Mouse (Mus musculus): Measurements from ENCODE around the gene Acsf3. TPM values are rescaled to one million over a fixed set of nuclear protein-coding genes. Genes with fewer than 3 reads are reported as not detected.

The Acsf3 gene
- polyA plus RNA-seq, 1 experiment = 5.0 TPM

- Histone ChIP-seq H3K4me1 (ENCODE audit: control insufficient read depth, insufficient read depth, low read length) (peaks cover 5% of the 10 kb centered on the region), H3K27ac (ENCODE audit: control insufficient read depth, insufficient read depth, low read depth, low read length, poor library complexity) (no peak overlapping the region), H3K4me3 (replicated peaks; ENCODE audit: control insufficient read depth, low read depth, low read length) (no peak overlapping the region)
- WGBS = 89% methylated on average over 6 of the region's 6 CpGs
- TF ChIP-seq CTCF (IDR thresholded peaks at IDR 0.05; ENCODE audit: control insufficient read depth, insufficient read depth, low read length) = no peak
- TF ChIP-seq POLR2A (IDR thresholded peaks at IDR 0.05; ENCODE audit: borderline replicate concordance, control insufficient read depth, low read depth, low read length) = no peak
These were observed 37.4 kb upstream of the Acsf3 start for GRCm38 (mm10) chr8:122737886-122738285.

- H3K4me3 ChIP-seq (replicated peaks; ENCODE audit: control insufficient read depth, low read depth, low read length) = no peak overlapping the region
- peaks cover 4% of the 10 kb centered on the region for H3K4me1 ChIP-seq (ENCODE audit: control insufficient read depth, insufficient read depth, low read length)
- WGBS = 25% methylated on average over 11 of the region's 11 CpGs
- TF ChIP-seq POLR2A (IDR thresholded peaks at IDR 0.05; ENCODE audit: borderline replicate concordance, control insufficient read depth, low read depth, low read length) (no peak), CTCF (IDR thresholded peaks at IDR 0.05; ENCODE audit: control insufficient read depth, insufficient read depth, low read length) (no peak)
- H3K27ac ChIP-seq (ENCODE audit: control insufficient read depth, insufficient read depth, low read depth, low read length, poor library complexity) = no peak overlapping the region; the same call in 1 of the 2 replicates
These were observed 36.1 kb upstream of the Acsf3 start for GRCm38 (mm10) chr8:122739102-122739725.

- 83% methylated on average over 19 of the region's 19 CpGs for WGBS
These were observed 32.8 kb upstream of the Acsf3 start for GRCm38 (mm10) chr8:122742471-122742870.

GRCm38 (mm10) chr8:122745022-122745749, 30.1 kb upstream of the Acsf3 start:
- TF ChIP-seq CTCF (IDR thresholded peaks at IDR 0.05; ENCODE audit: control insufficient read depth, insufficient read depth, low read length) = no peak
- TF ChIP-seq POLR2A (IDR thresholded peaks at IDR 0.05; ENCODE audit: borderline replicate concordance, control insufficient read depth, low read depth, low read length) = no peak
- WGBS = 83% methylated on average over 17 of the region's 17 CpGs
- Histone ChIP-seq H3K4me3 (replicated peaks; ENCODE audit: control insufficient read depth, low read depth, low read length) (no peak overlapping the region), H3K27ac (ENCODE audit: control insufficient read depth, insufficient read depth, low read depth, low read length, poor library complexity) (no peak overlapping the region), H3K4me1 (ENCODE audit: control insufficient read depth, insufficient read depth, low read length) (no peaks in the 10 kb centered on the region)

More at GRCm38 (mm10) chr8:122742471-122742870, 32.8 kb upstream of the Acsf3 start:
- TF ChIP-seq CTCF (IDR thresholded peaks at IDR 0.05; ENCODE audit: control insufficient read depth, insufficient read depth, low read length) (no peak), POLR2A (IDR thresholded peaks at IDR 0.05; ENCODE audit: borderline replicate concordance, control insufficient read depth, low read depth, low read length) (no peak)
- H3K4me1 ChIP-seq (ENCODE audit: control insufficient read depth, insufficient read depth, low read length) = no peaks in the 10 kb centered on the region; the same call in 1 of the 2 replicates
- no peak overlapping the region for H3K27ac ChIP-seq (ENCODE audit: control insufficient read depth, insufficient read depth, low read depth, low read length, poor library complexity)
- H3K4me3 ChIP-seq (replicated peaks; ENCODE audit: control insufficient read depth, low read depth, low read length) = no peak overlapping the region

GRCm38 (mm10) chr8:122745750-122746275, 29.5 kb upstream of the Acsf3 start:
- Histone ChIP-seq H3K4me3 (replicated peaks; ENCODE audit: control insufficient read depth, low read depth, low read length) (no peak overlapping the region), H3K27ac (ENCODE audit: control insufficient read depth, insufficient read depth, low read depth, low read length, poor library complexity) (no peak overlapping the region), H3K4me1 (ENCODE audit: control insufficient read depth, insufficient read depth, low read length) (no peaks in the 10 kb centered on the region)
- TF ChIP-seq CTCF (IDR thresholded peaks at IDR 0.05; ENCODE audit: control insufficient read depth, insufficient read depth, low read length) (no peak), POLR2A (IDR thresholded peaks at IDR 0.05; ENCODE audit: borderline replicate concordance, control insufficient read depth, low read depth, low read length) (no peak)
- WGBS = 89% methylated on average over 16 of the region's 16 CpGs

- 69% methylated on average over 7 of the region's 7 CpGs for WGBS
- H3K27ac ChIP-seq (ENCODE audit: control insufficient read depth, insufficient read depth, low read depth, low read length, poor library complexity) = no peak overlapping the region
- TF ChIP-seq CTCF (IDR thresholded peaks at IDR 0.05; ENCODE audit: control insufficient read depth, insufficient read depth, low read length) (no peak), POLR2A (IDR thresholded peaks at IDR 0.05; ENCODE audit: borderline replicate concordance, control insufficient read depth, low read depth, low read length) (no peak)
- no peaks in the 10 kb centered on the region for H3K4me1 ChIP-seq (ENCODE audit: control insufficient read depth, insufficient read depth, low read length)
- H3K4me3 ChIP-seq (replicated peaks; ENCODE audit: control insufficient read depth, low read depth, low read length) = no peak overlapping the region
These were observed 28.8 kb upstream of the Acsf3 start for GRCm38 (mm10) chr8:122746439-122746838.

- no peak for TF ChIP-seq POLR2A (IDR thresholded peaks at IDR 0.05; ENCODE audit: borderline replicate concordance, control insufficient read depth, low read depth, low read length)
- no peak for TF ChIP-seq CTCF (IDR thresholded peaks at IDR 0.05; ENCODE audit: control insufficient read depth, insufficient read depth, low read length)
- H3K4me3 ChIP-seq (replicated peaks; ENCODE audit: control insufficient read depth, low read depth, low read length) = no peak overlapping the region
- H3K27ac ChIP-seq (ENCODE audit: control insufficient read depth, insufficient read depth, low read depth, low read length, poor library complexity) = no peak overlapping the region
- H3K4me1 ChIP-seq (ENCODE audit: control insufficient read depth, insufficient read depth, low read length) = no peaks in the 10 kb centered on the region
- 94% methylated on average over 1 of the region's 1 CpGs for WGBS
These were observed 27.5 kb upstream of the Acsf3 start for GRCm38 (mm10) chr8:122747825-122748224.

GRCm38 (mm10) chr8:122749333-122749958, 25.8 kb upstream of the Acsf3 start:
- Histone ChIP-seq H3K4me1 (ENCODE audit: control insufficient read depth, insufficient read depth, low read length) (no peaks in the 10 kb centered on the region), H3K4me3 (replicated peaks; ENCODE audit: control insufficient read depth, low read depth, low read length) (no peak overlapping the region), H3K27ac (ENCODE audit: control insufficient read depth, insufficient read depth, low read depth, low read length, poor library complexity) (no peak overlapping the region)
- TF ChIP-seq POLR2A (IDR thresholded peaks at IDR 0.05; ENCODE audit: borderline replicate concordance, control insufficient read depth, low read depth, low read length) = no peak
- TF ChIP-seq CTCF (IDR thresholded peaks at IDR 0.05; ENCODE audit: control insufficient read depth, insufficient read depth, low read length) = no peak
- 63% methylated on average over 6 of the region's 6 CpGs for WGBS

Measured in bone marrow, adult 2 months (tissue).